Comparison of ENCODE assay signal across 8 mouse cellular contexts in the genomic region with DNA sequence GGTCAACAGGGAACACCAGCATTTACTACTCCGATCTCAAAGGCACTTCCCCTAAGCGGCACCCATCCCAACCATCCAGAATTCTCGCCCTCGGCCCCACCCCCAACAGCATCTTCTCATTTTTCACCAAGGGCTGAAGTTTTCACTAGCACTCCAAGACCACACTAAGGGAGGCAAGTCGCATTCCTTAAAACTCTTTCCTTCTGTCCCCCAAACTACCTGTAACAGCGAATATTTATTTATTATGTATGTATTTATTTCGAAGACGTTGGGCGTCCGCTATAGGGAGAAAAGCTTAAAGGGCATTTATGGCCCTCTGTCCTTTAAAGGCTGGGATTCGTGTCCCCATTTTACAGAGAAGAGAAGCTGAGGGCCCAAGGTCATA. TPM values are rescaled to one million over a fixed set of nuclear protein-coding genes. Genes with fewer than 3 reads are reported as not detected.
DNase-seq lines count a peak whose midpoint lies in the region; ATAC-seq and TF ChIP-seq lines count a peak whose summit lies in the region.

No protein-coding gene starts in this region.

- H3ac ChIP-seq in myocyte (ENCODE audit: control insufficient read depth, insufficient read length), result peak overlapping the region; percentile 80

- peak overlapping the region; percentile 93 for H3K27ac ChIP-seq in embryonic facial prominence, embryonic 10.5 days (replicated peaks)
- H3K27ac ChIP-seq in heart, embryonic 15.5 days, result peak overlapping the region; percentile 89
- no peak overlapping the region for H3K27ac ChIP-seq in limb, embryonic 14.5 days (replicated peaks; ENCODE audit: low read depth, low read length)

- peaks cover 54% of the 10 kb centered on the region for H3K4me1 ChIP-seq in embryonic facial prominence, embryonic 10.5 days
- H3K4me1 ChIP-seq in heart, embryonic 15.5 days (replicated peaks), result peaks cover 39% of the 10 kb centered on the region
- H3K4me1 ChIP-seq in limb, embryonic 14.5 days (ENCODE audit: control insufficient read depth, insufficient read depth, low read length), result 0 out of 2 replicates have a peak, but pooled peaks cover 7% of the 10 kb centered on the region

- peak overlapping the region; percentile 86 for H3K4me2 ChIP-seq in heart, embryonic 15.5 days
- peak overlapping the region; percentile 83 for H3K4me2 ChIP-seq in limb, embryonic 14.5 days (replicated peaks; ENCODE audit: low read depth, low read length, severe bottlenecking)
- peak overlapping the region; percentile 90 for H3K4me2 ChIP-seq in myocyte (ENCODE audit: low read depth)

- no peaks in the 10 kb centered on the region; the same call in 1 of the 2 replicates for H3K36me3 ChIP-seq in embryonic facial prominence, embryonic 10.5 days (replicated peaks)
- no peaks in the 10 kb centered on the region for H3K36me3 ChIP-seq in heart, embryonic 15.5 days
- H3K36me3 ChIP-seq in limb, embryonic 14.5 days (ENCODE audit: control insufficient read depth, insufficient read depth, low read length), result no peaks in the 10 kb centered on the region
- H3K36me3 ChIP-seq in myocyte (ENCODE audit: control insufficient read depth, insufficient read depth), result no peaks in the 10 kb centered on the region

- H3K9me3 ChIP-seq in embryonic facial prominence, embryonic 10.5 days, result no peaks in the 10 kb centered on the region
- no peaks in the 10 kb centered on the region for H3K9me3 ChIP-seq in heart, embryonic 15.5 days (replicated peaks)
- no peaks in the 10 kb centered on the region for H3K9me3 ChIP-seq in limb, embryonic 14.5 days (ENCODE audit: control insufficient read depth, low read length)

- peak overlapping the region; percentile 90 for H3K9ac ChIP-seq in heart, embryonic 15.5 days
- peak overlapping the region; percentile 83 for H3K9ac ChIP-seq in limb, embryonic 14.5 days (ENCODE audit: low read depth, low read length, severe bottlenecking)

- peak; percentile 68 to 85 for DNase-seq in adrenal gland, adult (ENCODE audit: inconsistent age in 2 of 2, low spot score in 1 of 2)
- DNase-seq in adrenal gland, adult 8-10 months, result no peak
- peak; percentile 45 for DNase-seq in 3134 (ENCODE audit: extremely low read depth, insufficient read length, low spot score)
- peak; percentile 40 for DNase-seq in embryonic facial prominence, embryonic 10.5 days (ENCODE audit: low spot score)
- no peak for DNase-seq in limb, embryonic 14.5 days (ENCODE audit: low spot score)
- DNase-seq in c-Kit-positive CD71-positive TER-119-positive erythroid progenitor cells, embryonic 14.5 days (ENCODE audit: low spot score), result no peak

- no peak for ATAC-seq in heart, embryonic 15.5 days (replicated peaks; ENCODE audit: insufficient number of reproducible peaks, insufficient read depth, low FRiP score, low read depth)
- ATAC-seq in limb, embryonic 14.5 days (ENCODE audit: low FRiP score, low read depth), result no peak

- TF ChIP-seq POLR2A in limb, embryonic 14.5 days (IDR thresholded peaks at IDR 0.05; ENCODE audit: borderline replicate concordance, extremely low read depth, insufficient read depth, insufficient read length), result no peak
- TF ChIP-seq POLR2A in myocyte (IDR thresholded peaks at IDR 0.05; ENCODE audit: insufficient read length, low read depth), result no peak

- H3K4me3 ChIP-seq in embryonic facial prominence, embryonic 10.5 days, result peak overlapping the region; percentile 86
- H3K4me3 ChIP-seq in heart, embryonic 15.5 days, result peak overlapping the region; percentile 94
- peak overlapping the region; percentile 82 for H3K4me3 ChIP-seq in limb, embryonic 14.5 days (replicated peaks; ENCODE audit: low read length)
- H3K4me3 ChIP-seq in myocyte, result peak overlapping the region; percentile 66

- 13% methylated on average over 11 of the region's 11 CpGs for WGBS in embryonic facial prominence, embryonic 10.5 days
- 11% methylated on average over 11 of the region's 11 CpGs for WGBS in heart, embryonic 15.5 days
- WGBS in limb, embryonic 14.5 days, result 5% methylated on average over 11 of the region's 11 CpGs

- peaks cover 54% of the 10 kb centered on the region for H3K79me2 ChIP-seq in myocyte (ENCODE audit: control insufficient read depth, insufficient read depth)

- peaks cover 25% of the 10 kb centered on the region for H3K27me3 ChIP-seq in embryonic facial prominence, embryonic 10.5 days (replicated peaks; ENCODE audit: low read depth, poor library complexity, severe bottlenecking)
- no peaks in the 10 kb centered on the region for H3K27me3 ChIP-seq in heart, embryonic 15.5 days
- no peaks in the 10 kb centered on the region for H3K27me3 ChIP-seq in limb, embryonic 14.5 days (ENCODE audit: control insufficient read depth, insufficient read depth, low read length)
- no peaks in the 10 kb centered on the region for H3K27me3 ChIP-seq in myocyte (ENCODE audit: control insufficient read depth, insufficient read depth, insufficient read length)

TF ChIP-seq in myocyte, 11 proteins besides CTCF, POLR2A, EP300 and RAD21:
- no peak for TF ChIP-seq SRF (IDR thresholded peaks at IDR 0.05; ENCODE audit: control insufficient read depth, insufficient read length, low read depth)
- TF ChIP-seq USF1 (IDR thresholded peaks at IDR 0.05; ENCODE audit: low read depth), result no peak

RNA-seq across cellular contexts. Expression of a gene that starts 1.0 kb away (rescaled TPM):
- 100 to 1,000 TPM in 2 of 4 experiments, 10 to 100 TPM in 2; 85.7 to 181 (median 114) TPM for total RNA-seq in adrenal gland, adult 8-10 months (2022)
- 7.3 and 8.7 TPM in 2 replicates for polyA plus RNA-seq in embryonic facial prominence, embryonic 10.5 days (2016; fragmentation: Nextera tagmentation; extraction: Ambion mirVana)
- 11.7 and 12.7 TPM in 2 replicates for polyA plus RNA-seq in heart, embryonic 15.5 days (2015; fragmentation: Nextera tagmentation; extraction: Ambion mirVana)
- polyA plus RNA-seq in limb, embryonic 14.5 days (2012; rRNA removed), result 21.8 and 23.6 TPM in 2 replicates
- 23.2 and 24.5 TPM in 2 replicates for polyA plus RNA-seq in limb, embryonic 14.5 days (2014; fragmentation: Nextera tagmentation; extraction: Ambion mirVana)
- polyA plus RNA-seq in myocyte (2012; fragmentation: generic; extraction: Trizol), result 70.0 TPM

Comparison
In these comparisons a context has a peak if more than half of its experiments do, and no peak if none do; other contexts are left out.
1. DNase-seq: peak in adrenal gland, adult (2 of 2), 3134 (single experiment) and embryonic facial prominence, embryonic 10.5 days (single experiment); none in adrenal gland, adult 8-10 months (single experiment), limb, embryonic 14.5 days (single experiment) and c-Kit-positive CD71-positive TER-119-positive erythroid progenitor cells, embryonic 14.5 days (single experiment).
2. Peak in every context shown above with its lines, with median percentiles within 50 percentile points of each other: H3K4me3 ChIP-seq and H3K4me2 ChIP-seq.